Mouse (Mus musculus): ENCODE results near the gene Ncor1. TPM values are rescaled to one million over a fixed set of nuclear protein-coding genes. Genes with fewer than 3 reads are reported as not detected.
"Not testable (repeated sequence)": the region's sequence is repeated elsewhere in the genome, so short reads cannot be mapped to it uniquely, and the experiment has no call there.

The Ncor1 gene
- total RNA-seq, 2 experiments from 2014 or later: 250 to 284 TPM

DNA sequence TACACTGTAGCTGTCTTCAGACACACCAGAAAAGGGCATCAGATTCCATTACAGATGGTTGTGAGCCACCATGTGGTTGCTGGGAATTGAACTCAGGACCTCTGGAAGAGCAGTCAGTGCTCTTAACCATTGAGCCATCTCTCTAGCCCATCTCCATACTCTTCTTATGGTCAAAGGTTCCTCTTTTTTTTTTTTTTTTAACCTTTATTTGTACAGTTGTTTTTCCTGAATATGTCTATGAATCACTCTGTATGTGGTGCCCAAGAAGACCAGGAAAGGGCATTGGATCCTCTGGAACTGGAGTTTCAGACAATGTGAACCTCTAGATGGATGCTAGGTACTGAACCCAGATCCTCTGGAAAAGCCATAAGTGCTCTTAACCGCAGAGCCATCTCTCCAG lies 4.2 kb upstream of the Ncor1 start:
- not testable (repeated sequence) for DNase-seq (ENCODE audit: low spot score in 2 of 2)

DNA sequence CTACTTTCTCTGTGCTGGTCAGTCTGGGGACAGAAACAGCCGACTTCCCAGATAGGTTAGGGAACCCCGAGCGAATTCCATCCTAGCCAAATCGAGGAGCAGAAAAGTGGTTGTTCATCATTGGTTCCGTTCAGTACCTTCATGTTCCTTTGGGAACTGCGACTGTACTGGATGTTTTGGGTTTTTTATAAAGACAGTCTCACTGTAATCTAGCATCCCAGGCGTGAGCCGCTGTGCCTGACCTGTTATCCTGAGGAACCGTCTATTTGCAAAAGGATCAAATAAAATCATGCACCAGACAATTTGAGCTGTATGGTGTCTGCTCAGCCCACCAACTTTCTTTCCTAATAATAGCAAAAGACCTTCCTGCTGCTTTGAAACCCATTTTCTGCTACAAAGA lies 439 bp upstream of the Ncor1 start:
- no peak for DNase-seq (ENCODE audit: low spot score in 2 of 2)

DNA sequence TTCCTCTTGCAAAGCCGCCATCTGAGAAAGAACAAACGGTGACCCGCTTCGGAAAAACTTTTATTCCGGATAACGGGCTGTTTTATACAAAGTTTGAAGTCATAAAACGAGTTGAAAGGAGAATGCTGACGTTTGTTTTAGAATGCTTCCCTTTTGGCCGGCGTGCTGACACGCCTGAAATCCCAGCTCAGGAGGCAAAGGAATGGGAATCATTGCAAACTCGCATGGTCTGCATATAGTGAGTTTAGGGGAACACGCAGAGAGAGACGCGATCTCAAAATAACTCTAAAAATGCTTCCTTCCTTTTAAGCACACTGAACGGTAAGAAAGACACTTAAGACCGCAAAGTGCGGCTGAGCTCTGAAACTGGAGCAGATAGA lies 460 bp downstream of the Ncor1 start:
- DNase-seq (ENCODE audit: low spot score in 2 of 2): no peak

DNA sequence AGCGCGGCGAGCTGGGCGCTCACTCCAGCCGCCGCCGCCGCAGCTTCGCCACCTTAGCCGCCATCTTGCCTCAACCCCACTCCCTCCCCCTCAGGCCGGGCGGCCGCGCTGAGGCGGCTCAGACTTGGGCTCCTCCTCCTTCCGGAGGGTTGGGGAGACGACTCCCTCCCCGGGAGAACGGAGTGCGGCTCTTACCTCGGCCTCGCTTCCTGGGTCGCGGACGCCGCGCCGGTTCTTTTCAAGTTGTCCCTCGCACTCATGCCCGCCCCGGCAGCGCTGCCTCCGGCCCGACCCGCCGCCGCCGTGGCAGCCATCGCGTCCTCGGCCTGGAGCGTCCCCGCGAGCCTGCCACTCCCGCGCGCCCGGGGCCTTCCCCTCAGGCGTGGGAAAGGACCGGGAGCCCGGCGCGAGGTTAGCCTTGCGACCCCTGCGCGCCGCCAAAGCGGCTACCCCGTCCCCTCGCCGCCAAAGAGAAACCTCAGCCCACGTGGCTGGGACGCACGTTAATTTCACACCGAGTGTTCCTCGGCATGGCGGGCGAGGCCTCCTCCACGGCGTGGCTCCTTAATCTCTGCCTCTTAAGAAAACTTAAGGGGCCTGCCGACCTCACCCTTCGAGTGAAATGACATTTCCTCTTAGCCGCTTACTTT lies 975 bp downstream of the Ncor1 start:
- peak; percentile 84 to 88 for DNase-seq (ENCODE audit: low spot score in 2 of 2)

DNA sequence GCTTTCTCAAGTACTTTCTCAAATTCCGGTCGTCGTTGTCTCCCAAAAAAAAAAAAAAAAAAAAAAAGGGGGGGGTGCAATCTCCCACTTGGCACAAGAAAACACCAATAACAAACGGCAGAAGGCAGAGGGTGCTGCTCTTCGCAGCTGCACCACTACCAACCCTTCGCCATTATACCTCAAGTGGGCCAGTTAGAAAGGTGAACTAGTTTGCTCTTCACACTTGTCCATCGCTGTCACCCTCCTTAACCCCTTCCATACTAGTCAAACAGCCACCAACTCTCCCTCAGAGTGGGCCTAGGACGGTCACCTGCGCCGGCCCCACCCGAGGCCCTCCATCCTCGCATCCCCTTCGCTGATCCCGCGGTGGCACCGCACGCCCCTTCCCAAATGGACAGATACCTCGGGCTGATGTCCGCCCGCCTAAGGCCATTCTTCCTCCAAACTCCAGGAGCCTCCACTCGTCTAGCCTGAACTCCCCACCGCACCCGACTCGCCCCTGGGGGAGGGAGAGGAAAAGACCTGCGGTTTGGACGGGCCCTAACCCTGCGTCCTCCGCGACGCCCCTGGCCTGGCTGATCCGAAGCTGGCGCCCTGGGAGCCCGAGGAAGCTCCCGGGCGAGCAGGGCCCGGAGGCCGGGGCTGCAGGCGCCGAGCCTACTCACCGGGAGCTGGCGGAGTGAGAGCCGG lies 1.7 kb downstream of the Ncor1 start:
- peak in 1 of 2 experiments; percentile 44 for DNase-seq (ENCODE audit: low spot score in 2 of 2)

DNA sequence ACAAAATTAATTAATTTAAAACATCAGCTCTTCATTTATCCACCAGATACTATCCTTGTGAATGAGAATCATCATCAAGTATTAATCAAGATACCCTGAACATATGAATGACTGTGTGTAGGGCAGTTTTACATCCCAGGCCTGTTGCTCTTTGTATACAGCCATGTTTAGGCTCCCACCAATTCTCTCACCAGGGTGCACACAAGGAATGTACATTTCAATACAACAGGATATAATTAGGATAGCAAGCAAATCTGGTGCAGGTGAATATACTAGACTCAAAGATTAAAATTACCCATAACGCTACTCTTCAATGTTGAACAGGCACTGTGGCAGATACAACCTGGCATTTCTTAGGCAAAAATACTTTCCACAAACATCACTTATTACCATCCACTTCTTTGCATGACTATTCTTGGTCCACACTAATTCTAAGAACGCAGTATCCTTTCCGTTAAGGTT lies 2.3 kb downstream of the Ncor1 start:
- no peak for DNase-seq (ENCODE audit: low spot score in 2 of 2)

DNA sequence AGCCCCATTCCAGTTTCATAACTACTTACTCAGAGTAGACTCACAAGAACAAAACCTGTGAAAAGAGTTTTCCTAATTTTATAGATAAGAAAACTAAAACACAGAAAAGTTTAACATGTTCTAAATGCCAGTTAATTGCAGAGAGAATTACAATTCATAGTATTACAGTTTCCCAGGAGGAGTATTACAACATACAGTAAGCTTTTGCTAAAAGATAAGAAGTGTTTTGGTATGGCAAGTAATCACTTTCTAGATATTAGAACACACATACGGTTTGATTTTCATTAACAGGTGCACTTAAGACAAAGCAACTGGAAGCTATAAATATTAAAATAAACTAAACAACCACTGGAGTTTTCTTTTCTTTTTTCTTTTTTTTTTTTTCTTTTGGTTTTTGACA lies 3.1 kb downstream of the Ncor1 start:
- DNase-seq (ENCODE audit: low spot score in 2 of 2): no peak

DNA sequence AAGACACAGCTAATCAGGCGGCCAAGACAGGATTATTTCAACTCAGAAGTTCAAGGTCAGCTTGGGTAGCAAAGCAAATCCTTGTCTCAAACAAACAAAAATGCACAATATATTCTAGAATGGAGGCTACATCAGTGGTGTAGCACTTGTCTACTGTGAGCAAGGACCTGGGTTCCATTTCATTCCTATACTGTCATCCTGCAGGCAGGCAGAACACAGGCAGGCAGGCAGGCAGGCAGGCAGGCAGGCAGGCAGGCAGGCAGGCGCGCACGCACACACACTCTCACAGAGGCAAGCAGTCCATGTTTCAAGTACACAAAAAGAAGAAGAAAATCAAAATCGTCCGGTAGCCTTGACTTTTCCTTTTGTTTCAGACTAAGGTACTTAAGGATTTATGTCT lies 9.4 kb downstream of the Ncor1 start:
- no peak for DNase-seq (ENCODE audit: low spot score in 2 of 2)

DNA sequence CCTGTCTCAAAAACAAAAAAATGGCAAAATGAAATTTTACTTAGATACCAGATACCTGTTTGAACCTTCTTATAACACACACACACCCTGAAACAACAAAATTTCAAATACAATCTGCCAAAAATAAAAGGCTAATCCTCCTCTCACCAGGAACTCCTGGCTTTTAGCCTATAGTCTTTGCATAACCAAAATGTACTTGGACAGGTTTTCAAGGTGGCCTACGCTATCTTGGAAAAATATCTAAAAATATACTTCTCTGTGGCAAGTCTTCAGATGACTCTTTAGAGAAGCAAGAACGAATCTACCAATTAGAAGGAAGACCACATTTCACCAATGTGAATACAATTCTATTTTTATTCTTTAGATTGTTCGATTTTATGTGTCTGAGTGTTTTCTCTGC lies 12.5 kb downstream of the Ncor1 start:
- no peak for DNase-seq (ENCODE audit: low spot score in 2 of 2)

DNA sequence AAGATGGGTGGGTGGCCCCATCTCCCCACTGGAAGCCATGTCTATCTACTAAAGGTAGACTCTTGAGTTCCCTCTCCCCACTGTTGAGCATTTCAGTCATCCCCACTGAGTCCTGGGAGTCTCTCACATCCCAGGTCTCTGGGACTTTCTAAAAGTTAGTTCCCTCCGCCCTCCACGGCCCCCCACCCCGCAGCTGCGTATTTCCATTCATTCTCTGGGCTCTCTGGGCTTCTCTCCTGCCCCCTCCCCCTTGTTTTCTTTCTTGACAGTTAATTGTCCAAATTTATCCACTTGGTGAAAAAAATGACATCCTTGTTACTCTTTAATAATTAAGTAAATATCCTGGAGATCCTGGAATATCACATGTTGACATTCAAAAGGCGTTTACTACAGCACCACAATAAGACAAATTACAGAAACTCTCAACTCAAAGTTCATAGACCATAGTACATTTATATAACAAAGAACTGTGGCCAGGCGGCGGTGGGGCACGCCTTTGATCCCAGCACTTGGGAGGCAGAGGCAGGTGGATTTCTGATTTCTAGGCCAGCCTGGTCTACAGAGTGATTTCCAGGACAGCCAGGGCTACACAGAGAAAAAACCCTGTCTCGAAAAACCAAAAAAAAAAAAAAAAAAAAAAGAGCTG lies 17.5 kb downstream of the Ncor1 start:
- no peak for DNase-seq (ENCODE audit: low spot score in 2 of 2)

DNA sequence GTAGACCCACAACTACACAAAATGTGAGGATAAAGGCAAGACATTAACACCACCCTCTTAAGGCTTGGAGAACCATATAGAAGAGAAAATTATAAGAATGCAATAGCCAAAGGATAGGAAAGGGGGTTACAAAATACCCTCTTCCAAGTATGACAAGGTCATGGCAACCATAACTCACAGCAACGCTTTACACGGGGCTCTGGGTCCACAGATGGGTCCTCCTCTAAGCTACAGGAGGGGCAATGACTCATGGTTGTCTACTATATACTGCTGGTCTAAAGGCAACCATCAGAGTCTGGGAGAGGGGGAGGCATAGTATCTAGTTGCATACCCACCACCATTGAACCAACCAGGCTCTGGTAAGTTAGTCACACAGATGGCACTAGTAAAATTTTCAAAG lies 26.1 kb downstream of the Ncor1 start:
- DNase-seq (ENCODE audit: low spot score in 2 of 2): no peak

DNA sequence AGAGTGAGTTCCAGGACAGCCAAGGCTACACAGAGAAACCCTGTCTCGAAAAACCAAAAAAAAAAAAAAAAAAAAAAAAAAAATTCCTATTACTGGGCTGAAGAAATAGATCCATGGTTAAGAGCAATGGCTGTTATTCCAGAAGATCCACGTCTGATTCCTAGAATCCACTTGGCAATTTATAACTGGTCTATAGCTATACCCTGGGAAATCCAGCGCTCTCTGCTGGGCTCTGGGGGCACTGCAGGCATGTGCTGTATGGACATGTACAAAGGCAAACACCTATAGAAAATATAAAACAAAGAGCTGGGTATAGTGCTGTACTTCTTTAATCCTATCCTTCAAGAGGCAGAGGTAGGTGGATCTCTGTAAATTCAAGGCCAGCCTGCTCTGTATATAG lies 31.2 kb downstream of the Ncor1 start:
- DNase-seq (ENCODE audit: low spot score in 2 of 2): no peak

DNA sequence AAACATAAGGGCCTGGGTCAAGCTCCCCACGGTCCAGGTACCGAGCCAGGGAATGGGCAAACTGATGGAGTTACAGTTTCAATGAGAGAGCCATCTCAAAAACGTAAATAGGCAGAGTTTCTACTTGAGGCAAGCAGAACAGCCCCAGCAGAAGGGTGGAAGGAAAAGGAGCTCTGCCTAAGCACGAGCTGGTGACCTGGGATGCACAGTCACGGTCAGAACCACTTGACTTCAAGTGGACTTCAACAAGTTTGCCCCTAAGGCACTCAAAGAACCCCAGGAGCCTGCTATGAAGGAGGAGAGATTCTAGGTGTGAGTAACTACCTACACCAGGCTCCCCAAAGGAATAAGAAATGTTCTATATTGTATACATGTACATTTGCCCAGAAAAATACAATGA lies 32.1 kb downstream of the Ncor1 start:
- DNase-seq (ENCODE audit: low spot score in 2 of 2): no peak

DNA sequence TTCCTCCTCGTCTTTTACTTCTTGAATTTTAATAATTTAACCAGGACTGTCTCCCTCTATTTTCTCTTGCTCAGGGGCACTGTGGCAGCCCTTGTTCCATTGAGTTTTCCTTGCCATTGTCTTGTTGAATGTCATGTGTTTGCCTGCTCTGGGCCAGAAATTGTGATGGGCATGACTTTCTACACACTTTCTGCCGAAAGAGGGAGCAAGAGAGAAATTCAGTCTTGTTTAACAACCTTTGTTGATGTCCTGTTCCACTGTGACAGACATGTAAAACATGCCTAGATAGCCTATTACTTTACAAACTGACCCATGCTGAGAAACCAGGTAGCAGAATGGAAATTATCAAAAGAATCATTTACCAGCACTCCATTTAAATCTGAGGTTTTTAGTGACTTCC lies 33.8 kb downstream of the Ncor1 start:
- DNase-seq (ENCODE audit: low spot score in 2 of 2): no peak

DNA sequence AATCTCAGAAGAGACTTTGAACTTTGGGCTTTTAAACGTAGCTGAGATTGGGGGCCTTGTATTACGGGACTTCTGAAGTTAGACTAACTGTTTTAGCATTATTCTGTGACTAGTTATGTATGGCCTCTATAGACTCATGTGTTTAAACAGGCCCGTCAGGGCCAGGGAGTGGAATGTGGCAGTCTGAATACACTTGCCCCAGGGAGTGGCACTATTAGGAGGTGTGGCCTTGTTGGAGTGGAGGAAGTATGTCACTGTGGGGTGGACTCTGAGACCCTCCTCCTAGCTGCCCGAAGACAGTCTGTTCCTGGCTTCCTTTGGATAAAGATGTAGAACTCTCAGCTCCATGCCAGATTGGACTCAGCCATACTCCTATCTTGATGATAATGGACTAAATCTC lies 43.3 kb downstream of the Ncor1 start:
- DNase-seq (ENCODE audit: low spot score in 2 of 2): no peak

DNA sequence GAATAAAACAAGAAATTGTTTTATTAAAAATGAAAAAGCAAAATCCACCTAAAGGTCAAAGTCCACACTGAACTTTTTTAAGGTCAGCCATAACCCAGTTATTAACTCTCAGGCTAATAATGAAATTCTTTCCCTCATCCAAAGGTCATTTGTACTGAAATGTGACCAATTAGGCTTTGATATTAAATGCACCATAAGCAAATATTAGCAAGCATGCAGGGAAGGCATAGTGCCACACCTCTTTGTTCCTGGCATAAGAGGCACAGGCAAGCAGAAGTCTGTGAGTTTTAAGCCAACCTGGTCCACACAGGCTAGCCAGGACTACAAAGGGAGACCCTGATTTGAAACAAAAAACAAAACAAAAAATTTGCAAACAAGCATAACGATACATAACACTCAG lies 48.7 kb downstream of the Ncor1 start:
- no peak for DNase-seq (ENCODE audit: low spot score in 2 of 2)

DNA sequence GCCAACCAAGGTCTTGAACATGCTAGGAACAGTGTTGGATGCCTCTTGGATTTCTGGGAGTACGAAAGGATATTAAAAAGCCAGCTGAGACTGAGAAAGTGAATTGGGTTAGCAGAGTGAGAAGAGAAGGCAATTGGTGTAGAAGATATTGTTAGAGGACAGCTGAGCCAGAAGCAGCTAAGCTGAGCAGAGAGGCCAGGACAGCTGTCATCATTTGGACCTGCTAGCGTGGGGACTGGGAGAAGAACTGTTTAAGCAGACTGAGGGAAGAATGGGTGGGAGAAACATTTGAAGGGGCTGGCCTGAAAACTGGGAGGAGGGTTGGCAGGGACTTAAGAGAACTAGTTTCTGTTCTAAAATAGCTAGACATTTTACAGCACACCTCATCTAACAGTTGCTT lies 49.5 kb downstream of the Ncor1 start:
- peak in 1 of 2 experiments; percentile 14 for DNase-seq (ENCODE audit: low spot score in 2 of 2)

DNA sequence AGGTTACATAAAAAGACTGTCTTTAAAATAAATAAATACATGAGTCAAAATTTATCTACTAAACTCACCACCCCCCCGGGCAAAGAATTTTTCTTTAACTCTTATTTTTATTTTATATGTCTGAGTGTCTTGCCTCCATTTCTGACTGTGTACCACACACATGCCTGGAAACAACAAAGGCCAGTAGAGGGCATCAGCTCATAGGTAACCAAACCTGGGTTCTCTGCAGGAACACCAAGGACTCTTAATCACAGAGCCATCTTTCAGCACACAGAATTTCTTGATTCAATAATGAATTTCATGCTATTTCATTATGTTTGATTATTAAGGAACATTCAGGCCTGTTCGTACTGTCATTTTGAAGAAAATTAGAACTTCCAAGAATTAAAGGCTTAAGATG lies 61.9 kb downstream of the Ncor1 start:
- peak in 1 of 2 experiments; percentile 26 for DNase-seq (ENCODE audit: low spot score in 2 of 2)

DNA sequence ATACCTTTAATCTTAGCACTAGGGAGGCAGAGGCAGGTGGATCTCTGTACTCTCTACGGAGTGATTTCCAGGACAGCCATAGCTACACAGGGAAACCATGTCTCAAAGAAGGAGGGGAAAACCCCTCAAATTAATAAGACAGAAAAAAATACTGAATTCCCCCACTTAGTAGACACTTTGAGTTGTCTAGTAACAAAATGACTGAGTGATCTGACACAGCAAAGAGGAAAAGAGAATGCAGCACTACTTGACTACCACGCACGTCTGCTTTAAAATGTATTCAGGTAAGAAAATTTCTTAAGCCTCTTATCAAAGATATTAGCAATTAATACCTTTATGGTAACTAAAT lies 70.0 kb downstream of the Ncor1 start:
- no peak for DNase-seq (ENCODE audit: low spot score in 2 of 2)

DNA sequence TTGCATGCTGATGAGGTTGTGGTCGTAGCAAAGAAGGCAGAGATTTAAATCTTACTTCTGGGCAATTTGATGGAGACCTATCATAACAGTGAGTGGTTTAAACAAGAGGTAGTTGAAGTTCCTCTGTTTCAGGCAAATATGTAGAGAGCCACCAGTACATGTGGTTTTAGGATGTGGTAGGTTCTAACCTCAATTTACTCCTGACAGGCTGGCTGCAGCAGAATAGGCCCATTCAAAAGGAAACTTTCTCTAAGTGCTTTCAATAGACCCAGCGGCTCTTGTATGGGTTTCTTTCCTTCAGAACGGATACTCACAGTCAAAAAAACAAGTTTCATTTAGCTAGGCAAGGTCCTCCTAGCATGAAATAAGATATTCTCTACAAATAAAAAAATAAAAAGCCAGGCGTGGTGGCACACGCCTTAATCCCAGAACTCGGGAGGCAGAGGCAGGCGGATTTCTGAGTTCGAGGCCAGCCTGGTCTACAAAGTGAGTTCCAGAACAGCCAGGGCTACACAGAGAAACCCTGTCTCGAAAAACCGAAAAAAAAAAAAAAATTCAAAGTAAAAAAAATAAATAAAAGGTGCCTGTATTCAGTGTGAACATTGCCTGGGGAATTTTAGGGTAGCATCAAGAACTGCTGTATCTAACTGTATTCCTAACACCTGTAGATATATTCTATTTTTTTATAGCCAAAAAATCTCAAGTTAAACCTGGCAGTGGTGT lies 70.6 kb downstream of the Ncor1 start:
- DNase-seq (ENCODE audit: low spot score in 2 of 2): no peak

DNA sequence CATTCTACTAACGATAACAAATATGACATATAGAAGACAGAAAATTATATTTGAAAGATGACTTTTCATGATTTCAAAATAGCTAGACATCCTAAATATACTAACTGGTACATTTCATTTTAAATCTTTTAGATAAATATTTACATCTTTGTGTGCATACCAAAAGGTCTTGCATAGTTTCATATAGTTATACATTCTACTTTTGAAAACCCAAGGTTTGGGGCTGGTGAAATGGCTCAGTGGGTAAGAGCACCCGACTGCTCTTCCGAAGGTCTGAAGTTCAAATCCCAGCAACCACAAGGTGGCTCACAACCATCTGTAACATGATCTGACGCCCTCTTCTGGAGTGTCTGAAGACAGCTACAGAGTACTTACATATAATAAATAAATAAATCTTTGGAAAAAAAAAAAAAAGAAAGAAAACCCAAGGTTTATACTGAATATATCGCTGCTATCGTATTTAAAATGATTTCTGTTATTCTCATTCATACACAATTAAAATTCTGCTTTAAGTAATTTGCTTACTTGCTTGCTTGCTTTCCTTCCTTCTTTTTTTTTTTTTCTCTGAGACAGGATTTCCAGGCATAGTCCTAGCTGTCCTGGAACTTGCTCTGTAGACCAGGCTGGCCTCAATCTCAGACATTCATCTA lies 81.0 kb downstream of the Ncor1 start:
- not testable (repeated sequence) for DNase-seq (ENCODE audit: low spot score in 2 of 2)

DNA sequence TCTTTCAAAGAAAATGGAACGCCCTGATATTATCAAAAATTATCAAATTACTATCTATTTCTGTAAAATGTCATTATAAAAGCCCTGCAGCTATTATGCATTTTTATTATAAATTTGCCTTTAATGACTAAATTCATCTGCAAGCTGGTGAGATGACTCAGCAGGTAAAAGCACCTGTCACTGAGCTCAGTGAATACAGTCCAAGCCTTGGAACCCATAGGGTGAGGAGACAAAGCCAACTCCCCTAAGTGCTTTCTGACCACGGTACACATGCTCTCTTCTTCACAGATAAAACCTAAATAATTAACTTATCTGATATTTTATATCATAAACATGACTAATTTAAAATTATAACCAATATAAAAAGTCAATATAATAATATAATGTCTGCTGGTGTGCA lies 86.6 kb downstream of the Ncor1 start:
- DNase-seq (ENCODE audit: low spot score in 2 of 2): no peak

Measured in layer of hippocampus, postnatal 10 days (tissue).